Mouse (Mus musculus): ENCODE data around the gene Ndufb3. TPM values are rescaled to one million over a fixed set of nuclear protein-coding genes. Genes with fewer than 3 reads are reported as not detected.
"Not testable (repeated sequence)": the region's sequence is repeated elsewhere in the genome, so short reads cannot be mapped to it uniquely, and the experiment has no call there.

The Ndufb3 gene
- polyA plus RNA-seq, 1 experiment = 7.0 TPM

DNA sequence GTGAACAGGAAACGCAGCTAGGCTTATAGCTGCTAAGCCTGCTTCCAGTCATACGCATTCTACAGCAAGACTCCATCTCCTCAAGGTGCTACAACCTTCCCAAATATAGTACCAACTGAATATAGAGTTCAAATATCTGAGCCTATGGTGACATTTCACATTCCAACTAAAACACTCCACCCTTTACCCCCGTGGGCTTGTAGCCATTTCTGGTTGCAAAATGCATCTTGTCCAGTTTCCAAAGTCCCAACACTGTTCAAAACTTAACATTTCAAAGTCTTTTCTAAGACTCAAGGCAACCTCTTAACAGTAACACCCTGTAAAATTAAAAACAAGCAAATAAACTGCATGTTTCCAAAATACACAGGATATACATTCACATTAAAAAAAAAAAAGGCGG lies 29.0 kb downstream of the Ndufb3 start:
- Histone ChIP-seq H3K27me3 (replicated peaks) (no peaks in the 10 kb centered on the region), H3K4me3 (replicated peaks) (no peak overlapping the region), H3K36me3 (replicated peaks; ENCODE audit: low read length) (no peaks in the 10 kb centered on the region), H3K4me1 (peaks cover 30% of the 10 kb centered on the region), H3K9me3 (peaks cover 4% of the 10 kb centered on the region; the same call in 1 of the 2 replicates)
- TF ChIP-seq FLI1 (IDR thresholded peaks at IDR 0.05; ENCODE audit: low read length) = no peak
- TF ChIP-seq GATA1 (IDR thresholded peaks at IDR 0.05; ENCODE audit: borderline replicate concordance, low read length) = no peak

DNA sequence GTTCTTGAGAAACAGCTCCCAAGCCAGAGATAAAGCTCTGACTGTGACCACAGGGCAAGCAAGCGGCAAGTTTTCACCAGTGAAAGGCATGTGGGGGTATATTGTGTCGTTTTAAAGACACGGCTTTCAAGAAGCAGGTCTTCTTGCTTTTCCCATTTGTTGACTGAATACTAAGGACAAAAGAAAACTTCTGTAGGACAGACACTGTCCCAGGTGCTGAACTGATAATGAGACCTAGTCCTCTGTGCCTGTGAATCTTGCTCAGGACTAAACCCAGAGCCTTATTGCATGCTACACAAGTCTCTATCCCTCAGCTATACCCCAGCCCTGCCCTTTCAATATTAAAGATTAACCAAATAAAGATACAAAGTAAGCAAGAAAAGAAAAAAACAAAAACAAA lies 30.0 kb downstream of the Ndufb3 start:
- H3K4me1 ChIP-seq = peaks cover 30% of the 10 kb centered on the region
- H3K9me3 ChIP-seq = peaks cover 4% of the 10 kb centered on the region; the same call in 1 of the 2 replicates
- H3K36me3 ChIP-seq (replicated peaks; ENCODE audit: low read length) = no peaks in the 10 kb centered on the region
- no peaks in the 10 kb centered on the region for H3K27me3 ChIP-seq (replicated peaks)
- no peak overlapping the region for H3K4me3 ChIP-seq (replicated peaks)
- TF ChIP-seq FLI1 (IDR thresholded peaks at IDR 0.05; ENCODE audit: low read length) (no peak), GATA1 (IDR thresholded peaks at IDR 0.05; ENCODE audit: borderline replicate concordance, low read length) (no peak)

DNA sequence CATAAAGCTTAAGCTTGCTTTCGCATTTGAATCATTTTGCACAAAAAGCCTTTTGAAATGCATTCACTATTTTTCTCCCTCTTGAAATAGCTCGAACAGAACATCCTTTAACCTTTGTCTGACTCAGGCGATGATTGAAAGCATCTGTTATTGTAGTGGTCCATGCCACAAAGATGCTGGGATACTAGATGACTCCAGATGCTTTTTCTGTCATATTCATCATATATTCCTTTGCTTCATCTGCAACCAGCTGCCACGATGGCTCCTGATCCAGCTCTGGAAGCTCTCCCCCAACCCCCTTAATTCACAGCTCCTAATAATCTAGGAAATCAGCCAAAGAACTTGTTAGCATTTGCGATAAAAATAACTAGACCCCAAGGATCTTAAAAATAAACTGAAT lies 30.9 kb downstream of the Ndufb3 start:
- Histone ChIP-seq H3K27me3 (replicated peaks) (no peaks in the 10 kb centered on the region), H3K36me3 (replicated peaks; ENCODE audit: low read length) (no peaks in the 10 kb centered on the region), H3K9me3 (peaks cover 4% of the 10 kb centered on the region; the same call in 1 of the 2 replicates), H3K4me3 (replicated peaks) (no peak overlapping the region), H3K4me1 (peaks cover 30% of the 10 kb centered on the region)
- no peak for TF ChIP-seq GATA1 (IDR thresholded peaks at IDR 0.05; ENCODE audit: borderline replicate concordance, low read length)
- TF ChIP-seq FLI1 (IDR thresholded peaks at IDR 0.05; ENCODE audit: low read length) = no peak

DNA sequence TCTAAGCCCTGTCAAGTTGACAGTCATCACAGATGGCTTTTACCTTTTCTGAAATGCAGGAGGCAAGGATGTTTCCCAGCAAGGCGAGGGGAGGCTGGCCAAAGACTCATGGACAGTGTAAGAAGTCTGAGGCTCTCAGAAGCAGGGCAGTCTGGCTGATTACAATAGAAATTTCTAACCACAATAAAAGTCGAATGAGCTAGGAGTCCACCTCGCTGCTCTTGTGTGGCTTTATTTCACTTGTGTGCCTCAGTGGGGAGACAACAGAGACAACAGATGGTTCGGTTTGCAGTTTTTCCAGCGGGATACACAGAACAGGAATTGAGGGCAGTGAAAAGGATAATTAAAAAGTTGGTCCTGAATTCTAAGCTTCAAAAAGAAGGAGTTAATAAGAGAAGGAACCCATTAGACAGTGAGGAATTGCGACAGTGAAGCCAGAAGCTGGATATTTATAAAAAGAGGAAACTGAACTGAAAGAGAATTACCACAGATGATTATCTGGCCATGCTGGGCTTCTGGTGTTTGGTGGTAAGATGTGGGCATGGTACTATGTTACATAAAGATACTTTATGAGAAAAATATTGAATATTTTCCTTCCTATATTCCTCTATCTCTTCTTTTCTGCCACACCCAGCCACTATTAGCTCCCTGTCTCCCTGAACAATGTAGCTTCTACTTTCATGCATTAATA lies 31.9 kb downstream of the Ndufb3 start:
- no peaks in the 10 kb centered on the region for H3K36me3 ChIP-seq (replicated peaks; ENCODE audit: low read length)
- H3K4me3 ChIP-seq (replicated peaks) = peak overlapping the region; percentile 69
- peaks cover 30% of the 10 kb centered on the region for H3K4me1 ChIP-seq
- H3K27me3 ChIP-seq (replicated peaks) = no peaks in the 10 kb centered on the region
- peaks cover 4% of the 10 kb centered on the region; the same call in 1 of the 2 replicates for H3K9me3 ChIP-seq
- no peak for TF ChIP-seq FLI1 (IDR thresholded peaks at IDR 0.05; ENCODE audit: low read length)
- TF ChIP-seq GATA1 (IDR thresholded peaks at IDR 0.05; ENCODE audit: borderline replicate concordance, low read length) = no peak

DNA sequence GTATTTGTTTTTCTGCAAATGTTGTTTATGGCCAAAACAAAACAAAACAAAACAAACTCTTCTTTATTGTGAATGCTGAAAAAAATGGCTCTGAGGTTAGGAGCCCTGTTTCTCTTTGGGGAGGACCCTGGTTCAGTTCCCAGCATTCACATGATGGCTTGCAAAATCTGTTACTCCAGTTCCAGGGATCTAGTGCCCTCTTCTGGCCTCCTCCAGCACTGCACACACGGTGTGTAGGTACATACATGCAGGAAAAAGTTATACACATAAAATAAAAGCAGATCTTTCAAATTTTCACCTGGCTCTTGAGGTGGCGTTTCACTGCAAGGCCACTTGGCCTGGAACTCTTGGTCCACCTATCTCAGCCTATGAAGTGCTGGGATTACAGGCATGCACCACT lies 32.6 kb downstream of the Ndufb3 start:
- H3K9me3 ChIP-seq = peaks cover 4% of the 10 kb centered on the region; the same call in 1 of the 2 replicates
- H3K4me3 ChIP-seq (replicated peaks) = no peak overlapping the region
- peaks cover 30% of the 10 kb centered on the region for H3K4me1 ChIP-seq
- no peak for TF ChIP-seq GATA1 (IDR thresholded peaks at IDR 0.05; ENCODE audit: borderline replicate concordance, low read length)
- H3K27me3 ChIP-seq (replicated peaks) = no peaks in the 10 kb centered on the region
- H3K36me3 ChIP-seq (replicated peaks; ENCODE audit: low read length) = no peaks in the 10 kb centered on the region

DNA sequence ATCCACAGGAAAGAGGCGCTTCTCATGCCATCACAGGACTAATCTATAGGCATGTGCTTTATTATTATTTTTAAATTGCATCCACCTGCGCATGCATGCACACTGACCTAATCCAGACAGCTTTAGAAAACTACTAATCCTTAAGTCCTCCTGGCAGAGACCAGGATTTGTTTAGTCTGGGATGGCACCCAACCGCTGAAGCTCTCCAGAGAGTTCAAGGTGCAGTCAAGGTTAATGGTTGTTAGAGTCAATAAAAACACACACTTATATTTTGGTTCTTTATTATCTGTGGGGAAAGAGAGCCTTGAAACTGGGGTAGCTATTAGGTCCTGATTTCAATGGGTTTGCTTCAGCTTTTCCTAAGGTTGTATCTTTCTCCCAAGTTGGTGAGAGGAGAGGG lies 35.1 kb downstream of the Ndufb3 start:
- Histone ChIP-seq H3K4me1 (peaks cover 20% of the 10 kb centered on the region), H3K9me3 (peaks cover 4% of the 10 kb centered on the region; the same call in 1 of the 2 replicates), H3K36me3 (replicated peaks; ENCODE audit: low read length) (no peaks in the 10 kb centered on the region), H3K27me3 (replicated peaks) (peaks cover 3% of the 10 kb centered on the region), H3K4me3 (replicated peaks) (no peak overlapping the region)
- TF ChIP-seq FLI1 (IDR thresholded peaks at IDR 0.05; ENCODE audit: low read length) = no peak
- TF ChIP-seq GATA1 (IDR thresholded peaks at IDR 0.05; ENCODE audit: borderline replicate concordance, low read length) = no peak

DNA sequence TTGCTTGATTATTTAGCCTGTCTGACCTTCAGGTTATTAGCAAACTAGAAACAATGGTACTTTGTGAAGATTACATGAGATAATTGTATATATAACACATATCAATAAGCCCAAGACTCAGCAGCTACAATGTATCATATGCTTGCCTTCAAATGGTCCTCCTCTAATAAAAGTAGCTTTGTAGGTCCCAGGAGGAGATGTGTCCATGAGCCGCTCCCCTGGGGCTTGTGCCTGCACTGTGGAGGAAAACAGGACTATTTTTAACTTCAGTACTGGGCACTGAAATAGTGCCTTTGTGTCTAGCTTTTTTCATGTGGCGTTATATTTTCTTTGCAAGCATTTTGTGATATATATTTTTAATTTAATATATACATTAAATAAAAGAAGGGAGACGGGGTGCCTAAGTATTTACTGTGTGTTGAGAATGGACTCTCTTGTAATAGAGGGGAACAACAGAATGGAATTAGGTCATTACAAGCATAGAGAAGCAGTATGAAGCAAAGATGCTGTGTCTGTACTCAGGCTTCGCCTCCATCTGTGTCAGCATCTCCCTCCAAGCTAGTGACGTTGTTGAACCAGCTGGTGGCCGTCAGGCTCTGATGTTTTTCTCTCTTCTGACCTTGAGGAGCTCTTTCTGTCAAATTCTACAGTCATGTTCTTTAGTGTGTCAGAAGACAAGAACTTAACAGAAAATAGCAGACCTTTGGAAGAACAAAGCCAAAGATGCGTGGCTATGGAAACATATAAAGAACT lies 36.0 kb downstream of the Ndufb3 start:
- H3K4me1 ChIP-seq = peaks cover 14% of the 10 kb centered on the region
- no peak for TF ChIP-seq GATA1 (IDR thresholded peaks at IDR 0.05; ENCODE audit: borderline replicate concordance, low read length)
- TF ChIP-seq FLI1 (IDR thresholded peaks at IDR 0.05; ENCODE audit: low read length) = no peak
- peaks cover 3% of the 10 kb centered on the region for H3K27me3 ChIP-seq (replicated peaks)
- no peaks in the 10 kb centered on the region for H3K36me3 ChIP-seq (replicated peaks; ENCODE audit: low read length)
- no peak overlapping the region for H3K4me3 ChIP-seq (replicated peaks)
- H3K9me3 ChIP-seq = peaks cover 4% of the 10 kb centered on the region; the same call in 1 of the 2 replicates

DNA sequence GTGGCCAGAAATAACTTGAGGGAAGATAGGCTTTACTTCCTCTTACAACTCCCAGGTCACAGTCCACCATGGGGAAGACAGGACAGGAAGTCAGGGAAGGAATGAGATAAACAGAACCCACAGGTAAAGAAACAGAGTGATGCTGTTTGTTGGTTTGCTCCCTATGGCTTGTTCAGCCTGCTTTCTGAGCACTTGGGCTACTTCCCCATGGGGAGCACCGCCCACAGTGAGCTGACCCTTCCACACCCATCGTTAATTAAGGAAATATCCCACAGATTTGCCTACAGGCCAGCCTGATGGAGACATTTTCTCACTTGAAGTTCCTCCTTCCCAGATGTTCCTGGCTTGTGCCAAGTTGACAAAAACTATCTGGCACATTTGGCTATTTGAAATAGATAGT lies 42.7 kb downstream of the Ndufb3 start:
- not testable (repeated sequence) for H3K36me3 ChIP-seq (replicated peaks; ENCODE audit: low read length); H3K4me3 ChIP-seq (replicated peaks); H3K9me3 ChIP-seq; H3K27me3 ChIP-seq (replicated peaks); H3K4me1 ChIP-seq

Other genes starting within 250 kb of the Ndufb3 start
- 0.56 and 3.4 TPM in 2 replicates for gene Bzw1, start 193.5 kb upstream of the Ndufb3 start, polyA plus RNA-seq (2012; ENCODE audit: insufficient read depth, low replicate concordance)
- 0.98 TPM in 1 of 2 replicates, not detected in the other for gene Clk1, start 162.3 kb upstream of the Ndufb3 start, polyA plus RNA-seq (2012; ENCODE audit: insufficient read depth, low replicate concordance)
- 4.4 and 4.8 TPM in 2 replicates for gene Nif3l1, start 141.2 kb upstream of the Ndufb3 start, polyA plus RNA-seq (2012; ENCODE audit: insufficient read depth, low replicate concordance)
- 1.5 and 17.3 TPM in 2 replicates for gene Ppil3, start 140.9 kb upstream of the Ndufb3 start, polyA plus RNA-seq (2012; ENCODE audit: insufficient read depth, low replicate concordance)
- 1.7 and 23.4 TPM in 2 replicates for gene Orc2, start 81.3 kb upstream of the Ndufb3 start, polyA plus RNA-seq (2012; ENCODE audit: insufficient read depth, low replicate concordance)
- gene Fam126b, start 61 bp upstream of the Ndufb3 start, polyA plus RNA-seq (2012; ENCODE audit: insufficient read depth, low replicate concordance) = 1.7 TPM in 1 of 2 replicates, not detected in the other
- gene Als2cr12, start 109.6 kb downstream of the Ndufb3 start, polyA plus RNA-seq (2012; ENCODE audit: insufficient read depth, low replicate concordance) = not detected in 2 replicates
- gene Cflar, start 125.1 kb downstream of the Ndufb3 start, polyA plus RNA-seq (2012; ENCODE audit: insufficient read depth, low replicate concordance) = 3.4 and 5.3 TPM in 2 replicates
- 2.4 TPM in 1 of 2 replicates, not detected in the other for gene Casp8, start 209.0 kb downstream of the Ndufb3 start, polyA plus RNA-seq (2012; ENCODE audit: insufficient read depth, low replicate concordance)

Measured in megakaryocyte, embryonic 14.5 days (primary cell).